Mouse (Mus musculus) spleen, adult 2 months (tissue): ENCODE results near the gene Zfp280d.

ENCODE experiments used
- CTCF ChIP-seq: fragments of 200-500 bp; IDR thresholded peaks from 2 replicates; pipeline ENCODE4 v1.5.1; 2011; ENCODE audit warnings: mild to moderate bottlenecking, inconsistent platforms; ENCODE audit not compliant: insufficient read depth, insufficient read length, insufficient replicate concordance; ENCODE audit errors: extremely low read depth
- POLR2A ChIP-seq: fragments of 200-500 bp; IDR thresholded peaks from 2 replicates; pipeline ENCODE4 v1.6.1; 2011; ENCODE audit warnings: low read depth, low read length, inconsistent platforms

DNA sequence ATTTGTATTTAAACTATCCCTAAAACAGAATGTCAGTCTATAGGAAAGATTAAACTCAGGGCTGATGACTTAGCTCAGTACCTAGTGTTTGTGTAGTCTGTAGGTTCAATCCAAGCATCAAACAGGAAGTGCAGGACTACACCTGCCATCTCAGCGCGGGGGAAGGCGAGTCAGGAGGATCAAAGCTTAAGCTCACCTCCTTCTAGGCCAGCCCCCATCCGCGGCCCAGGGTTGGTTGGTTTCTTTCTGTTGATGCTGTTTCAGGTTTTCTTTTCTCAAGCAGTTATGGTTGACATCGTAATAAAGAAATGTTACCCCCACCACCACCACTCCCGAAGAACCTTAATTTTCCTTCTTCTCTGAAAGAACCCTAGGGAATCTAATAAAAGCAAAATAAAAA, 111.1 kb downstream of the Zfp280d start:
- TF ChIP-seq POLR2A (no peak), CTCF (no peak)
